Mouse (Mus musculus): ENCODE measurements around the gene Tmem151b. TPM values are rescaled to one million over a fixed set of nuclear protein-coding genes. Genes with fewer than 3 reads are reported as not detected.

The Tmem151b gene
- polyA plus RNA-seq, 1 experiment from 2014 or later, result 32.5 TPM

- H3K4me1 ChIP-seq (ENCODE audit: control insufficient read depth, insufficient read depth, low read length), result peaks cover 35% of the 10 kb centered on the region
- H3K9me3 ChIP-seq (replicated peaks; ENCODE audit: control insufficient read depth, low read length, poor library complexity, severe bottlenecking), result no peaks in the 10 kb centered on the region
- no peak for ATAC-seq
- H3K9ac ChIP-seq (ENCODE audit: low read depth, low read length), result no peak overlapping the region
- no peak overlapping the region; the same call in 1 of the 2 replicates for H3K4me2 ChIP-seq (ENCODE audit: low read length)
- no peak overlapping the region for H3K27ac ChIP-seq (ENCODE audit: low read length)
- H3K4me3 ChIP-seq (ENCODE audit: low read depth, low read length), result no peak overlapping the region
- WGBS, result 2% methylated on average over 8 of the region's 8 CpGs
- H3K27me3 ChIP-seq (ENCODE audit: control insufficient read depth, insufficient read depth, low read depth, low read length), result peaks cover 2% of the 10 kb centered on the region
- peaks cover 2% of the 10 kb centered on the region for H3K36me3 ChIP-seq (ENCODE audit: control insufficient read depth, insufficient read depth, low read length)
Observed at GRCm38 (mm10) chr17:45551816-45552451, 2.5 kb upstream of the Tmem151b start.

GRCm38 (mm10) chr17:45551249-45551796 is 1.8 kb upstream of the Tmem151b start:
- Histone ChIP-seq H3K4me2 (ENCODE audit: low read length) (no peak overlapping the region), H3K9ac (ENCODE audit: low read depth, low read length) (no peak overlapping the region), H3K36me3 (ENCODE audit: control insufficient read depth, insufficient read depth, low read length) (peaks cover 6% of the 10 kb centered on the region), H3K9me3 (replicated peaks; ENCODE audit: control insufficient read depth, low read length, poor library complexity, severe bottlenecking) (no peaks in the 10 kb centered on the region), H3K27me3 (ENCODE audit: control insufficient read depth, insufficient read depth, low read depth, low read length) (peaks cover 8% of the 10 kb centered on the region), H3K27ac (ENCODE audit: low read length) (no peak overlapping the region), H3K4me1 (ENCODE audit: control insufficient read depth, insufficient read depth, low read length) (peaks cover 32% of the 10 kb centered on the region), H3K4me3 (ENCODE audit: low read depth, low read length) (no peak overlapping the region)
- WGBS, result 50% methylated on average over 7 of the region's 7 CpGs
- no peak for ATAC-seq

- H3K4me1 ChIP-seq (ENCODE audit: control insufficient read depth, insufficient read depth, low read length), result peaks cover 33% of the 10 kb centered on the region
- peak overlapping the region; percentile 95; the same call in 1 of the 2 replicates for H3K27ac ChIP-seq (ENCODE audit: low read length)
- H3K9me3 ChIP-seq (replicated peaks; ENCODE audit: control insufficient read depth, low read length, poor library complexity, severe bottlenecking), result no peaks in the 10 kb centered on the region
- peaks cover 9% of the 10 kb centered on the region for H3K36me3 ChIP-seq (ENCODE audit: control insufficient read depth, insufficient read depth, low read length)
- H3K4me2 ChIP-seq (ENCODE audit: low read length), result peak overlapping the region; percentile 64
- peak overlapping the region; percentile 100; the same call in 1 of the 2 replicates for H3K9ac ChIP-seq (ENCODE audit: low read depth, low read length)
- peak overlapping the region; percentile 90; the same call in 1 of the 2 replicates for H3K4me3 ChIP-seq (ENCODE audit: low read depth, low read length)
- no peak for ATAC-seq
- peaks cover 8% of the 10 kb centered on the region for H3K27me3 ChIP-seq (ENCODE audit: control insufficient read depth, insufficient read depth, low read depth, low read length)
- 29% methylated on average over 5 of the region's 5 CpGs for WGBS
Observed at GRCm38 (mm10) chr17:45550253-45550652, 776 bp upstream of the Tmem151b start.

- Histone ChIP-seq H3K9ac (ENCODE audit: low read depth, low read length) (peak overlapping the region; percentile 100), H3K27me3 (ENCODE audit: control insufficient read depth, insufficient read depth, low read depth, low read length) (peaks cover 8% of the 10 kb centered on the region), H3K36me3 (ENCODE audit: control insufficient read depth, insufficient read depth, low read length) (peaks cover 20% of the 10 kb centered on the region), H3K27ac (ENCODE audit: low read length) (peak overlapping the region; percentile 95), H3K4me3 (ENCODE audit: low read depth, low read length) (peak overlapping the region; percentile 90), H3K4me2 (ENCODE audit: low read length) (peak overlapping the region; percentile 64), H3K9me3 (replicated peaks; ENCODE audit: control insufficient read depth, low read length, poor library complexity, severe bottlenecking) (no peaks in the 10 kb centered on the region), H3K4me1 (ENCODE audit: control insufficient read depth, insufficient read depth, low read length) (peaks cover 35% of the 10 kb centered on the region)
- WGBS, result 2% methylated on average over 51 of the region's 68 CpGs
- peak; percentile 77 for ATAC-seq
Observed at GRCm38 (mm10) chr17:45548541-45549512, 650 bp downstream of the Tmem151b start.

- H3K4me1 ChIP-seq (ENCODE audit: control insufficient read depth, insufficient read depth, low read length), result peaks cover 36% of the 10 kb centered on the region
- 0 out of 2 replicates have a peak overlapping the region, but pooled peaks have one; percentile 38 for H3K9ac ChIP-seq (ENCODE audit: low read depth, low read length)
- 78% methylated on average over 5 of the region's 5 CpGs for WGBS
- peaks cover 8% of the 10 kb centered on the region for H3K27me3 ChIP-seq (ENCODE audit: control insufficient read depth, insufficient read depth, low read depth, low read length)
- H3K4me3 ChIP-seq (ENCODE audit: low read depth, low read length), result peak overlapping the region; percentile 90
- H3K4me2 ChIP-seq (ENCODE audit: low read length), result peak overlapping the region; percentile 64
- no peak for ATAC-seq
- peaks cover 20% of the 10 kb centered on the region for H3K36me3 ChIP-seq (ENCODE audit: control insufficient read depth, insufficient read depth, low read length)
- no peak overlapping the region for H3K27ac ChIP-seq (ENCODE audit: low read length)
- H3K9me3 ChIP-seq (replicated peaks; ENCODE audit: control insufficient read depth, low read length, poor library complexity, severe bottlenecking), result no peaks in the 10 kb centered on the region
Observed at GRCm38 (mm10) chr17:45547461-45548190, 1.9 kb downstream of the Tmem151b start.

GRCm38 (mm10) chr17:45546941-45547340 is 2.5 kb downstream of the Tmem151b start:
- Histone ChIP-seq H3K4me1 (ENCODE audit: control insufficient read depth, insufficient read depth, low read length) (peaks cover 35% of the 10 kb centered on the region), H3K4me2 (ENCODE audit: low read length) (peak overlapping the region; percentile 64; the same call in 1 of the 2 replicates), H3K4me3 (ENCODE audit: low read depth, low read length) (no peak overlapping the region), H3K9ac (ENCODE audit: low read depth, low read length) (0 out of 2 replicates have a peak overlapping the region, but pooled peaks have one; percentile 38), H3K36me3 (ENCODE audit: control insufficient read depth, insufficient read depth, low read length) (peaks cover 20% of the 10 kb centered on the region), H3K27ac (ENCODE audit: low read length) (no peak overlapping the region), H3K9me3 (replicated peaks; ENCODE audit: control insufficient read depth, low read length, poor library complexity, severe bottlenecking) (no peaks in the 10 kb centered on the region), H3K27me3 (ENCODE audit: control insufficient read depth, insufficient read depth, low read depth, low read length) (peaks cover 8% of the 10 kb centered on the region)
- WGBS, result 71% methylated on average over 16 of the region's 16 CpGs
- no peak for ATAC-seq

GRCm38 (mm10) chr17:45545278-45545961 is 4.1 kb downstream of the Tmem151b start:
- Histone ChIP-seq H3K9ac (ENCODE audit: low read depth, low read length) (peak overlapping the region; percentile 44; the same call in 1 of the 2 replicates), H3K27ac (ENCODE audit: low read length) (no peak overlapping the region), H3K4me2 (ENCODE audit: low read length) (peak overlapping the region; percentile 14; the same call in 1 of the 2 replicates), H3K27me3 (ENCODE audit: control insufficient read depth, insufficient read depth, low read depth, low read length) (peaks cover 8% of the 10 kb centered on the region), H3K9me3 (replicated peaks; ENCODE audit: control insufficient read depth, low read length, poor library complexity, severe bottlenecking) (no peaks in the 10 kb centered on the region), H3K4me3 (ENCODE audit: low read depth, low read length) (0 out of 2 replicates have a peak overlapping the region, but pooled peaks have one; percentile 3), H3K4me1 (ENCODE audit: control insufficient read depth, insufficient read depth, low read length) (peaks cover 32% of the 10 kb centered on the region), H3K36me3 (ENCODE audit: control insufficient read depth, insufficient read depth, low read length) (peaks cover 20% of the 10 kb centered on the region)
- 12% methylated on average over 74 of the region's 74 CpGs for WGBS
- no peak for ATAC-seq

- peak overlapping the region; percentile 44; the same call in 1 of the 2 replicates for H3K9ac ChIP-seq (ENCODE audit: low read depth, low read length)
Observed at GRCm38 (mm10) chr17:45544873-45545277, 4.6 kb downstream of the Tmem151b start.

More at GRCm38 (mm10) chr17:45544873-45545277, 4.6 kb downstream of the Tmem151b start:
- Histone ChIP-seq H3K36me3 (ENCODE audit: control insufficient read depth, insufficient read depth, low read length) (peaks cover 20% of the 10 kb centered on the region), H3K9me3 (replicated peaks; ENCODE audit: control insufficient read depth, low read length, poor library complexity, severe bottlenecking) (no peaks in the 10 kb centered on the region), H3K4me1 (ENCODE audit: control insufficient read depth, insufficient read depth, low read length) (peaks cover 26% of the 10 kb centered on the region), H3K4me2 (ENCODE audit: low read length) (peak overlapping the region; percentile 14; the same call in 1 of the 2 replicates), H3K27me3 (ENCODE audit: control insufficient read depth, insufficient read depth, low read depth, low read length) (peaks cover 8% of the 10 kb centered on the region), H3K4me3 (ENCODE audit: low read depth, low read length) (no peak overlapping the region), H3K27ac (ENCODE audit: low read length) (no peak overlapping the region)
- 6% methylated on average over 41 of the region's 46 CpGs for WGBS
- no peak for ATAC-seq
